Mouse (Mus musculus) thymus, adult 18-20 months (tissue): ENCODE results near the gene Vpreb3.
A peak's percentile ranks its signal among the peaks of the same experiment; 100 is the strongest.

Experiments used
- DNase-seq, 2 experiments: peaks; one replicate each; pipeline ENCODE4 v3.0.0; 2022; ENCODE audit warnings: mixed read lengths in 2 of 2

Vpreb3 gene

DNA sequence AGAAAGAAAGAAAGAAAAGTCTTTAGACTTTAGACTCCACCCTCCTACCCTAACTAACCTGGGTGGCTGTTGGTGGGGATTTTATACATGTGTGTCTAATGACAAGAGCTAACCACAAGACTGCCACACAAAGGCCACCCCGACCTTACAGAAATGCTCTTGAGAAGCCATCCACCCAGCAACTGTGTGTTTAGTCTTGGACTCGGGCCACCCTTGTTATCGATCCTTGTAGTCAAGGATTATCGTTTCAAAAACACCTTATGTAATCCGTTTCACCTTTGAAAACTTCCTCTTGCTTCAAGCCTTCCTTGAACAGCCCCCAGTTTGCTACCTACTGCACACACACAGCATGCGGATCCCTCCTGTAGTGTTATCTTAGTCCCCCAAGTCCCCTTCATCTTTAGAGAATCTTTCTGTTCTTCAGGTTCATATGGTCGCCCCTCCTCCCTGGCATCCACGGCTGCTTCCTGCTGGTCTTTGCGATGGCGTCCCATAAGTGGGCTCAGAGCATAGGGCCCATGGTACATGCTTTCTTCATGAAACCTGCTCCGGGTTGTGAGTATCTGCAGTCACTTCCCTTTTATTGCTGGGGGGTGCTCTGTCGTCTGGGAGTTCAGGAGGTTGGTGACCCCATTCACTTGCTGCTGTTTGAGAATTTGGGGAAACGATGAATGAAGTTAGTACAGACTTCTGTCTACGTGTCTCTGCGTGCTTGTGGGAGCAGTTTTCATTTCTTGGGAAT, at the start of gene Vpreb3:
Gene Vpreb3, plus strand, starts transcription at position 322 of the 742 bp plus-strand sequence.
- DNase-seq, result no peak

DNA sequence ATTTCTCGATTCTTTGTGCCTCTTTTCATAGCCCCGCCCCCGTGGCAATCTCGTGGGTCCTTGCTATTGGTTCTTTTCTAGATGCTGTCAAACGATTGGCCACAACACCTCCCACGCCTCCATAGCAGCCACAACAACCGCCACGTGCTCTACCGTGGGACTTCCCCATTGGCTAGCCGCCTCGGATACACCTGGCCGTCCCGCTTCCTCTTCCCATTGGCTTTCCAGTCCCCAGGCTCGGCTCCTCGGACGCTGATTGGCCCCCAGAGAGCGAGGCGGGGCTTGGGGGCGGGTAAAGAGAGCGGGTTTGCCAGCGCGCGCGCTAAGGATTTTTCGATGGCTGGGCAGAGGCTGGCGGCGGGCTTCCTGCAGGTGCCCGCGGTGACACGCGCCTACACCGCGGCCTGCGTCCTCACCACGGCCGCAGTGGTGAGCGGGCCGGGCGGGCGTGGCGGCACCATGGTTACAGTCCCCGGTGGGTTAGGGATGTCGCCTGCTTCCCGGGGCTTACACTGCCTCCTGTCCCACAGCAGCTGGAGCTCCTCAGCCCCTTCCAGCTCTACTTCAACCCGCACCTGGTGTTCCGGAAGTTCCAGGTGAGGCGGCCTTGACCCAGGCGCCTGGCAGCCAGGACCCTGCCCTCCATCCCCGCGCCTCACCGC, 49.6 kb upstream of the Vpreb3 start, which contains the start of gene Derl3:
Gene Derl3, plus strand, starts transcription at position 325 of the 662 bp plus-strand sequence.
- DNase-seq, result peak; percentile 92 to 96

DNA sequence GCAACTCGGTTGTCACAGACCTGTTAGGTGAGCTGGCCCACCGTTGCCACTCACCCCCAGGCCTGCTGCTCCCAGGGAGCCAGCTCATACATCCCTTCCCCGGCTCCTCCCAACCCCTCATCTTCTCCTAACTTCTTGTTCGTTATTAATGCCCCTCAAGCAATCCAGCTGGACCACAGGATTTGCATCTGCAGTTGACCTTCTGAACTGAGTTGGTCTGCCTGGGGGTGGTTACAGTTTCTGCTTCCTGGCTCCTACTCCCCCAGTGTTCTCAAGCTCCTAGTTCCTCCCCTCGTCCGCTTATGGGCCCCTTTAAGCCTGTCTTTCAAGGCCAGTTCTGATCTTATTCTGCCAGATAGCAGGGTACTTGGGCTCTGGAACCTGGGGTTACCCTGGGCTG, 48.3 kb upstream of the Vpreb3 start:
- DNase-seq, result no peak

DNA sequence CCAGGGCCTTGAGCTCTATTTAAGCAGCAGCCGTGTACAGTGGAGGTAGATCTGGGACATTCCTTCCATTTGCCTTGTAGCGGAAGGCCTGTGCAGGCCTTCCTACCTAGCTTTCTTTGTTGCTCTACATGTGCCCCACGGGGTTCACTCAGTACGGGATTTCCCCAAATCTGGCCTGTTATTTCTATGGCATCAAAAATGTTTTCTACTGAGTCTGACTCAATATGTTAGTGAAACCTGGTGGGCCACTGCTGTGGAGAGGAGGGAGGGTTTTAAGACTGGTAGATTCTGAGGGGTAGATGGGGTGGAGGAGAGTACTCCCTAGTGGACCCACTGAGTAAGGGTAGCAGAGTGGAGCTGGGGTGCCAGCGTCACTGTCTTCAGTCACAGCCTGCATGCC, 47.1 kb upstream of the Vpreb3 start:
- DNase-seq, result no peak

DNA sequence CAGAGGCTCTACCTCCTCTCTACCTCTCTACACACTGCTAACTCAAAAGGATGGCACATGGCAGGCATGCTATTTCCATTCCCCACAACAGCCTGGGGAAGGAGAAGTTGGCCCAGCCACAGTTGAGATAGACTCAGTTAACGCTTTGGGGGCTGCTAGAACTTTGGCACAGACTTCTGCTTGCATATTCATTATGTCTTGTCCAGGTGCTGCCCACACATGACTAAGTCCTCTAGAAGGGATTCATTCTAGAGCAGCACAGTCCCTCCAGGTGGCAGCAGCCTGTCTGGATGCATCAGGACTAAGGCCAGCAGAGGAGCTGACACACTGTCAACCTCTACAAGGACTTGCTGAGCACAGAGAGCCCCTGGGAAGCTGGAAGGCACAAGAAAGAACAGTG, 46.6 kb upstream of the Vpreb3 start:
- DNase-seq, result no peak

DNA sequence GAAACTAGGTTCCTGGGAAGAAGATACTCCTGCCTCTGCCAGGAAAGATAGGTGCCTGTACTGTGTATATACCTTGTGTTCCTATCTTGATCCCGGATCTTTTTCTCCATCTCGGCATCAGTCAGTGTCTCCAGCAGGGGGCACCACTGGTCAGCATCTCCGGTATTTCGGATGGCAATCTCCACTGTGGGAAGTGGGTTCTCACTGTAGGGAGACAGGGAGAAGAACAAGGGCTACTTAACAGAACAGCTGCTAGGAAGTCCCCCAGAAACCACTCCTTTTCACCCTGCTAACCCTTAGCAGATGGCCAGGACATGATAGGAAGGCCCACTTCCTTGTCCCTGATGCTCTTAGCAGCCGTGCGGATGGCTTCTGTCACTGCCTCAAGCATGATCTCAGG, 45.5 kb upstream of the Vpreb3 start:
- DNase-seq, result no peak

DNA sequence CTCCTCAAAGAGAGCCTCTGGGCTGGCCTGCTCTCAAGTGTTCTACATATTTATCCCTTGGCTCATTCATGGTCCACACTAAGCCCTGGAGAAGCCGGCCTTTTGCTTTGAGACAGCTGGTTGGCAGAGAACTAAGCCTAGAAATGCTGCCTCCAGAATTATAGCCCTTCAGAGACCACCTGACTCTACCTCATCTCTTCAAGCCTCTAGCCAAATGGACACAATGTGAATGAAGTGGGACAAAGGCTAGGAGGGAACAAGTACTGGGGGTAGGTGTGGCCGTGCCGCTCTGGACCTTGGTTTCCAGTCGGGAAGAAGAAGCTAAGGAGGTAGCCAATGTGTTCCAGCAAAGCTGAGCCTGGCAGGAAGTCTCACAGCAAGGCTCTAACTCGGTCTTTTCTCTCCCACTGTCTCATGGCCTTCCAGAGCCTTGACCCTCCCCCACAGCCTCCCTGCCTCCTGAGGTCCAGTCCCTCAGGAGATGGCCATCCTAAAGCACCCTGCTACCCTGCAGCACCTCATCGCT, 44.8 kb upstream of the Vpreb3 start:
- no peak for DNase-seq

DNA sequence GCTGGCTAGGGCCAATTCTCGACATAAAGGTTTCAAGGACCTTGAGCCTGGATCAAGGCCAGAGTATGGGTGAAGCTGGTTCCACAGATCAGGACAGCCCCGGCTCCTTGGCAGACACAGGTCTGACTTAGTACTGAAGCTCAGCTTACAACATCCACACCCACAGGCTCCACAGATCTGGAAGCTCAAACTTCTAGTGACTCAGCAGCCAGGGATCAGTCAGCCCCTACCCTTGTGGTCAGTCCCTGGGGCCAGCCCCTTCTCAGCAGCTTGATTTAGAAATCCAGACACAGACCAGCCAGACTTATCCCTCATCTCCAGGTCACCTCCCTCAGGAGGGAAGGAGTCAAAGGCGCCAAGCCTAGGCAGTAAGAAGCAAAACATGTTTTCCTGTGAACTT, 44.0 kb upstream of the Vpreb3 start:
- DNase-seq, result no peak

DNA sequence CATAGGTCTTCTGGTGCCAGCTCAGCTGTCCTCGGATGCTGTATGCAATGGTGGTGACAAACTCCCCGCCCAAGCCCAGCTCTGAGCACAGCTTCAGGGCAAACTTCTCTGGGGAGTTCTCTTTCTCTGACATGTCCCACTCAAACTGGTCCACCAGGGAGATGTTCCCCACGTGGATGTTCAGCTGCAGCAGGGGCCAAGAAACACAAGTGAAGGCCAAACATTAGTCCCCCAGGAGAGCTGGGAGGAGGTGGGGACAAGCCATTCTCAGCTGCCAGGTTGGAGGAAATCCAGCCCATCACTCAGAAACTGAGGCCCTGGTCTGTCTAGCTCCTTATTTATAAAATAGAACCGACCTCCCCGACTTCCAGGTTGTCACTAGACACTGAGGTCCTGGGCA, 38.5 kb upstream of the Vpreb3 start:
- DNase-seq, result no peak

DNA sequence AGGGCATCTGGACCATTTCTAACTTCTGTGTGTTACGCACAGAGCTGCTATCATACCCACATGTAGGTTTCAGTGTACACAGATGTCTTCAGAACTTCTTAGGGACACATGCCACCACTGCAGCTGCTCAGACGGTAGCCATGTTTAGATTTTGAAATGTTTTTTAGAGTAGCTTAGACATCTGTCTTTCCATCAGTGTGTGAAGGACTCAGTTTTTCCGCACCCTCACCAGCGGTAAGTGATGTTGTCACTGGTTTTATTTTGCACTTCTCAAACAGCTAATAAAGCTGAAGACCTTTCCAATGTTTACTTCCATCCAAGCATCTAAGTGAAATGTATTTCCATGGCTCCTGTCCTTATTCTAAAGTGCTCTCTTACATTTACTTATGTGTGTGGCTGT, 36.0 kb upstream of the Vpreb3 start:
- DNase-seq, result no peak

DNA sequence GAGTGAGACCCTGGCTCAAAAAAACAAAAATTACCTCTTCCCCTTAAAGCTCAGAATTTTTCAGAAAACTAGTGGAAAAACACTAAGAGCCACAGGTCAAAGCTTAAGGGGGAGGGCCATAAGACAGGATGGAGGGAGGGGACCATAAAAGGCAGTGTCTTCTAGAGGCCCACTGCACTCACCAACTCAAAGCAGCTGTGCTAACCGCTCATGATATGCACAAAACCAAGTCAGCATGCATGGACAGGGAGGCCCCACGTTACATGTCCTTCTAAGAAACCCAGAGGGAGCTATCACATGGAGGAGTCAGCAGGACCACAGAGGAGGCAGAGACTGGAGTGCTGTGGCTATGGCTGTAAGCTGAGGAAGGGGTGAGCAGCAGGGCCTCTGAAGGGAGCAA, 32.2 kb upstream of the Vpreb3 start:
- no peak for DNase-seq

DNA sequence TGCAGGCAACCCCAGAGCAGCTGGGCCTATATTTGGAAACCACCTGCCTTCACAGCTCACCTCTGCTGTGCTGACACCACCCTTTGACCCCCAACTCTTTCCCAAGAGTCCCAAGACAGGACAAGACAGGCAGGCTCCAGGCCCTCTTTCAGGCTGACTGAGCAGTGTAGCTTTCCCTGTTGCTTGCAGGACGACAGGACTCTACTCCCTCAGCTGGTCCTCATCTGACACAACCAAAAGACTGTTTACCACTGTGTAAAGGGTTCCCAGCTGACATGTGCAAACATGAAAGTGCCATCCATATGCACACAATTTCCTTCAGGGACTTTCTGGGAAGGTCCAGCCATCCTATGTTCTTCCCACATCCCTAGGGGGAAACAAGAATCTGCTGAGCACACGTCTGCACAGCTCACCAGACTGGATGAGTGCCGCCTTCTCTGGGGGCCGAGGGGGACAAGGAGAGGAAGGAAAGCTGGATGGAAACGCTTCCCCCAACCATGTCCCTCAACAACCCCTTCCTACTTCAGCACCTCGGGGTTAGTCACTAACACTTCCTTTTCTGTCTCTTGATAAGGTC, 29.8 kb upstream of the Vpreb3 start:
- DNase-seq, result no peak

DNA sequence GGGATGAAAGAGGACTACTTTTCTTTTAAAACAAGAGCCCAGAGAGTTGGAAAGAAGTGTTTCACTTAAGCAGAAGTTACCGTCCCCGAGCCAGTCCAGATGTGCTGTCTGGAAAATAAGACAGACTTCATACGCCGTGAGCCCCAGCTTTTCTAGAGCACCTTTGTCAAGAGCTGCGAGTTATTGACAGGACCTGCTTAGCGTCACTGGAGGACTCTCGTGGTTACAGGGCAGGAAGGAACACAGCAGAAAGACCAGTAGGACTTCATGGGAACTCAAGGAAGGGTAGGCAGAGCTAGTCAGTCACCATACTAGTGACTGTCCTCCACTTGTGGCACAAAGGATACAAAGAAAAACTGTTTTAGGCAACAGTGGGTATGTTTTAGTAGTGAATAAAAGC, 27.3 kb upstream of the Vpreb3 start:
- no peak for DNase-seq

DNA sequence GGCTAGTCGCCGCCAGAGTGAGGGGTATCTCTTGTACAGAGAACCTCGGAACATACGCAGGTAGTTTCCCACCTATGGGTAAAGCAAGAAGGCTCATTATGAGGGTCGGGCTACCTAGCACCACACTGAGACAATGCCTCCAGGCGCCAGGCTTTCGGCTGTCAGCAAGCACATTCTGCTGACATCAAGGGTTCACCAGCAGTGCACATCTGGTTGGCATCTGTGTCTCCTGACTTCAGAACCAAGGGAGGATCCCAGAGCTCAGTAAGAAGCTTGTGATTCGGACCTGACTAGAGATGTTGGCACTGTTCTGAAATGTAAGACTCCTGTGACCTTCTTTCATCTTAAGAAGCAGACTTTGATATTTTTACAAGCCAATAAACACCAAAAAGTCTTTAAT, 26.0 kb upstream of the Vpreb3 start:
- no peak for DNase-seq

DNA sequence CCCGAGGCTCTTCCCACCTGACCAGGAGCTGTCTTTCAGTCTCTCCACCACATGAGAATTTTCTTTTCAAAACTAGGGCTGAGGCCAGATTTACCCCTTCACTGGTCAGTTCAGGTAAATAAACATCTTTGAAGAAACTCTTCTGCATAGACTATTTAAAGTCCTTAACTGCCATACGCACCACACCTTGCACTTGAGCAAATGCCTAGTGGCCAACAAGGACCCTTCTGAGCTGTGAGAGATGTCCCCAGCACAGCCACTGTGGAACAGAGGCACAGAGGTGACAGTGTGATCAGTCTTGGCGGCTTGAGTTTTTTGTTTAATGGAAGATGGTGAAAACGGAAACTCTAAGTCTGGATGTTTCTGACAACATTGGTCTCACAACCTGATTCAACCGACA, 23.8 kb upstream of the Vpreb3 start:
- no peak for DNase-seq

DNA sequence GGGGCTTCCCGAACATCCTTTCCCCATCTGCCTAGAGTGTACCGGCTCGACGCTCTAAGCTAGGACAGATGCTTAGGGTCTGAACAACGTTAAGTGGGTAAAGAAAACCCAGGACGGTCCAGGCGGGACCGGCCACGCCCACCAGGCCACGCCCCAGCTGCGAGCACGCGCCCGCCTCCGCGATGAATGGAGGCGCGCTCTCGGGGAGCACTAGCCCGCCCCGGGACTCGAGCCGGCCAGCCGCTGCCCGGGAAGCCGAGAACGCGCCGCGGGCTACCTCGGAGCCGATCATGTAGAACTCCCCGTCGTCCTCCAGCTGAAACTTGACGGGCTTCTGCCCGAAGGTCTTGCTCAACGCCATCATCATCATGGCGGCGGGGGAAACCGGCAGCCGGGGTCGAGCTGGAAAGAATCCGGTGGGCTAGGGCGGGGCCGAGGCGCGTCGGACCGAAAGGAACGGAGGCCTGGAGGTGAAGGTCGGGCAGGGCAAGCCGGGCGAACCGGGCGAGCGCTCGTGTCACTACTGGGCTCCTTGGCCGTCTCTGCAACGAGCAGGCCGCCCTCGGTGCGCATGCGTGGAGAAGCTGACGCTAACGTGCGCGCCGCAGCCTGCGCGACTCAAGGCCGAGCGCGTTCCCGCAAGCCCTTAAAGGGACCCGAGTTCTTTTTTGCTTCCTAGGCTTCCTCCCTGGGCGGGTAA, 21.7 kb upstream of the Vpreb3 start, which contains the start of gene Smarcb1:
Gene Smarcb1, minus strand, starts transcription at position 592 of the 700 bp plus-strand sequence.
- DNase-seq, result peak; percentile 87 to 90

DNA sequence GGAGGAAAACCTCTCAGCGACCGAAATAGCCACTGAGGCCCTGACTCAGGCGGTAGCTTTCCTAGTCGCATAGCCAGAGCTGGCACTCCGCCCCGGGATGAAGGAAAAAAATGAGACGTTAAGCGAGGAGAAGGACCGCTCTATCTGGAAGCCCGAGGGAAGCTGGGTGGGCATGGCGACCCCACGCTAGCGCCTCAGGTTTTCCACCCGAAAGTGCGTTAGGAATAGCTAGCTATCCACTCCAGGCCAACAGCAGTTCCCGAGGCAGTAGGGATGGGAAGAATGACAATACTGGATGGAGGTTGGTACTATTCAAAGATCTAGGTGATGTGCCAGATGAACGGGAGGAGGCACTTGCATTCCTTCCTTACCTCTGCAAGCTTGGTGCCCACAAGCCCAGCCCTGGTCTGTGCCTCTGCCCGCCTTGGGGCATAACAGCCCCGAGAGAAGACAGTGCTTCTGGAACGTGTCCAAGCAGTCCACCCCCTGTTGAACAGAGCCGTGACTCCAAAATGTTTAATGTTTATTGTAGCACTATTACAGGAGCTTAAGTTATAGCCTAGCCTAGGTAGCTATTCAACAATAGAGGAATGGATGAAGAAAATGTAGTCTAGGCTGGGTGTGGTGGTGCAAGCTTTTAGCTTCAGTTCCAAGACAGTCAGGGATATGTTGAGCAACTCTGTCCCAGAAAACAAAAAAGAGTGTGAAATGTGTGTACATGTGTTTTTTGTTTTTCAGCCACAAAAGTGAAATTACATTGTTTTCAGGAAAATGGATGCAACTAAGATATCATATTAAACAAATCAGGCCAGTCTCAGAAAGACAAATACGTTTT, 20.9 kb upstream of the Vpreb3 start:
- peak in 1 of 2 experiments; percentile 28 for DNase-seq

DNA sequence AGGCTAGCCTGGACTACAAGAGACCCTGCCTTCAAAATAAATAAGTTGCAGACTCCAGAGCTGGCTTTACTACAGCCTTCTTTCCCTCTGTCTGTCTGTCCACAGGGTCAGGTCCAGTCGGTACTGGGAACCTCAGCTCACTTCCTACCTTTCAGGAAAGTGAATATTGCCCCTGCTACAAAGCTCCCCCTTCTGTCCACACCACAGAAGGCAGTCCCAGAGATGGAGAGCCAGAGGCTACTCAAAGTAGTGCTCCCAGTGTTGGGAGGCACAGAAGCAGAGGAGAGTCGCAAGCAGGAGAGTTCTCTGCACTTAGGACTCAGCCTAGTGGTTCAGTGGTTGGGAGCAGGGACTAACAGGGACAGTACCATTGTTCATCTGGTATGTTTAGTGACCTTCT, 18.5 kb upstream of the Vpreb3 start:
- no peak for DNase-seq

DNA sequence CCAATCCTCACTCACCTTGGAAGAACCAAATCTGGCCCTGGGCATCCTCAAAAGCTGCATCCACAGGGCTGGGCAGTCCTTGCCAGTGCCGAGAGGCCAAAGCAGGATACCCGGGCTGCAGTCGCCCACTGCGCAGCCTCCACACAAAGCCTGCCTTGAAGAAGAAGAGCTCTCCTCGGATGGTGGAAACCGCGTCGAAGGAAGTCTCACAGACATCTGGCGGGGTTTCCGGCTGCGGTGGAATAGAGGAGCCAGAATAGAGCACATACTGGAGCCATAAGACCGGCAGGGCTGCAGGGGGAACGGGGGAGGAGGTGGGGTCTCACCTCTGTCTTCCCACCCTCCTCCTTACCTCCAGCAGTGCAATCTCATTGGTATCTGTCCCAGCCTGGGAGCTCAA, 16.5 kb upstream of the Vpreb3 start:
- no peak for DNase-seq

DNA sequence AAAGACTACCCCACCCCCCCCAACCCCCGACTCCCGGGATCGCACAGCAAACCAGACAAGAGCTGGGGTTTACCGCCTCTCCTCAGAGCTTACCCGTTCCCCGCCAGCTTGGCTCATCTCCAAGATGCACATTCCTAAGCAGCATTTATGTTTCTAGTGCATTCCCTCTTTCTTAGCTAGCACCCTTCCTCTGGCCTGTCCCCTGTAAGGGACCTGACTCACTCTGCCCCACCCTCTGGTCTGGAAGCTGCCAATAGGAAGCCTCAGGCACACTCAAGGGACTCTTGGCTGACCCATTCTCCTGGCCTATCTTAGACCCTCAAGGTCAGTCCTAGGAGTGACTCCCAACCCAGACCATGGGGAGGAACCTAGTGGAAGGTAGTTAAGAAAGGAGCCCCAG, 12.6 kb upstream of the Vpreb3 start:
- DNase-seq, result no peak

DNA sequence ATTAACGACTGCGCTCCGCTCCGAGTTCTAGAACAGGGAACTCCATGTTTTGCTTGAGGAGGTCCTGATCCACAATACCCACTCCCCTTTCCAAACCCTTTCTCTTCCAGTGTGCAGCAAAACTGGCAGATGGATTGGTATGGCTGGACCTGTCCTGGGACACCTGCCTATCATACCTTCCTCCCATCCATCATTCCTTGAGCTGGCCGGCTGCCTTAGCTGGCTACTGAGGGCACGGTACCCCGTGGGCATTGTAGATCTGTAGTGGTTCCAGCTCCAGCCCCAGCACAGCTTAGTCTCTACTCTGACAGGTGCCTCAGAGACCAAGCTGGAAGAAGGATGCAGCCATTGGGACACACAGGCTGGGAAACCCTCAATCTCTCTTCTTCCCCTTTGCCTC, 11.5 kb upstream of the Vpreb3 start:
- no peak for DNase-seq

DNA sequence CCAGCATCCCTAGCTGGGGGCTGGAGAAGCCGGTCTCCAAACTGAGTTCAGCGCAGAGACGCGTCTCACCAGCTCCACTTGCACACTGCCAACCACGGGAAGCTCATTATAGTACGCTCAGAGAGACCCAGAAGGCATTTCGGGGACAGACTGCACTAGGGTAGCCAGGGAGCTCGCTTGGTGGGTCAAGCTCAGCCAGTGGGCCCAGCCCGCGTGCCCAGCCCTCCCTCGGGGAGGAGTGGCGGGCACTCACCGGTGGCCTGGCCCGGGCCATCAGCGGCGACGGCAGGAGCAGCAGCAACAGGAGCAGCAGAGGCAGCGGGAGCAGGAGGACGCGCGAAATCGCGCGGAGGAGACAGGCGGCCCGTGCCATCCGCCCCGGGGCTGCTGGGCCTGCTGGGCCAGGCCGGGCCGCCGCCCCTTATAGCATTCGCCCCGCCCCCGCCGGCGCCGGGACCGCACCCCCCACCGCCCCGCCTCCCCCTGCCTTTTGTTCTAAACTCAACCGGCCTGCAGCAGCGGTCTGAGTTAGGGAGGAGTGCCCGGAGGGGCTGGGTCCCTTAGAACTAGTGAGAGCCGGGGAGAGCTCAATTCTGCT, 10.7 kb upstream of the Vpreb3 start:
- no peak for DNase-seq
